Mouse (Mus musculus) lung, postnatal 0 days (tissue): ENCODE data around the gene Usp24. TPM values are rescaled to one million over a fixed set of nuclear protein-coding genes. Genes with fewer than 3 reads are reported as not detected.

Experiments
- ATAC-seq: fragments of 200-750 bp; cut with Nextera tagmentation; 2 replicates; pipeline ENCODE4 v1.8.0; 2017; ENCODE audit warnings: moderate library complexity
- DNase-seq: peaks from one replicate; pipeline ENCODE4 v3.0.0-alpha.2; 2016; ENCODE audit warnings: low spot score
- H3K27ac ChIP-seq: fragments of 300-500 bp; sonication (generic); 2 replicates; pipeline ENCODE4 v1.5.1; 2014; ENCODE audit warnings: antibody characterized with exemption, mild to moderate bottlenecking, low read length, mixed read lengths
- H3K27me3 ChIP-seq: fragments of 300-500 bp; sonication (generic); replicated peaks from 2 replicates; pipeline ENCODE4 v1.6.1; 2014; ENCODE audit warnings: low read length, mixed read lengths; ENCODE audit not compliant: insufficient read depth
- H3K36me3 ChIP-seq: fragments of 300-500 bp; sonication (generic); 2 replicates; pipeline ENCODE4 v1.6.1; 2014; ENCODE audit warnings: low read length, mixed read lengths; ENCODE audit not compliant: insufficient read depth
- H3K4me1 ChIP-seq: fragments of 300-500 bp; sonication (generic); 2 replicates; pipeline ENCODE4 v1.6.1; 2014; ENCODE audit warnings: antibody characterized with exemption, low read depth, low read length, mixed read lengths; ENCODE audit not compliant: insufficient read depth
- H3K4me2 ChIP-seq: fragments of 300-500 bp; sonication (generic); replicated peaks from 2 replicates; pipeline ENCODE4 v1.6.1; 2014; ENCODE audit warnings: low read depth, mild to moderate bottlenecking, low read length, moderate library complexity, mixed read lengths
- H3K4me3 ChIP-seq: fragments of 300-500 bp; sonication (generic); 2 replicates; pipeline ENCODE4 v1.5.1; 2014; ENCODE audit warnings: low read depth, low read length
- H3K9ac ChIP-seq: fragments of 300-500 bp; sonication (generic); replicated peaks from 2 replicates; pipeline ENCODE4 v1.6.1; 2014; ENCODE audit warnings: low read depth, mild to moderate bottlenecking
- H3K9me3 ChIP-seq: fragments of 300-500 bp; sonication (generic); 2 replicates; pipeline ENCODE4 v1.6.1; 2016; ENCODE audit warnings: low read length, mixed read lengths
- CTCF ChIP-seq: IDR thresholded peaks from 2 replicates; pipeline ENCODE4 v1.5.1; 2016; ENCODE audit warnings: antibody characterized with exemption, mild to moderate bottlenecking
- EP300 ChIP-seq: IDR thresholded peaks from 2 replicates; pipeline ENCODE4 v1.6.1; 2016; ENCODE audit warnings: antibody characterized with exemption, mild to moderate bottlenecking, control low read depth
- WGBS: fragments of 180-500 bp; shearing (Covaris S2); extraction: QIAGEN DNeasy Blood & Tissue Kit; methylation state at CpG from one replicate; pipeline ENCODE4 v1.1.7; 2014; 5-methylcytosine and 5-hydroxymethylcytosine counted together
- polyA plus RNA-seq: library from polyadenylated mRNA; unstranded; fragments of >200 nt; fragmentation: Nextera tagmentation; extraction: Ambion mirVana; gene quantifications from 2 replicates; pipeline ENCODE4 v1.2.1, GENCODE M21; 2015

The Usp24 gene
- polyA plus RNA-seq, 1 experiment from 2014 or later: 6.3 TPM

GRCm38 (mm10) chr4:106463174-106463801 is 147.3 kb downstream of the Usp24 start:
- no peak for ATAC-seq
- TF ChIP-seq EP300: no peak
- TF ChIP-seq CTCF: no peak
- Histone ChIP-seq H3K9me3 (no peaks in the 10 kb centered on the region), H3K4me1 (0 out of 2 replicates have a peak, but pooled peaks cover 4% of the 10 kb centered on the region), H3K4me2 (peak overlapping the region; percentile 48), H3K36me3 (no peaks in the 10 kb centered on the region), H3K27ac (no peak overlapping the region), H3K9ac (no peak overlapping the region), H3K4me3 (peak overlapping the region; percentile 24; the same call in 1 of the 2 replicates), H3K27me3 (peaks cover 12% of the 10 kb centered on the region)
- no peak for DNase-seq
- 26% methylated on average over 21 of the region's 21 CpGs for WGBS

DNA sequence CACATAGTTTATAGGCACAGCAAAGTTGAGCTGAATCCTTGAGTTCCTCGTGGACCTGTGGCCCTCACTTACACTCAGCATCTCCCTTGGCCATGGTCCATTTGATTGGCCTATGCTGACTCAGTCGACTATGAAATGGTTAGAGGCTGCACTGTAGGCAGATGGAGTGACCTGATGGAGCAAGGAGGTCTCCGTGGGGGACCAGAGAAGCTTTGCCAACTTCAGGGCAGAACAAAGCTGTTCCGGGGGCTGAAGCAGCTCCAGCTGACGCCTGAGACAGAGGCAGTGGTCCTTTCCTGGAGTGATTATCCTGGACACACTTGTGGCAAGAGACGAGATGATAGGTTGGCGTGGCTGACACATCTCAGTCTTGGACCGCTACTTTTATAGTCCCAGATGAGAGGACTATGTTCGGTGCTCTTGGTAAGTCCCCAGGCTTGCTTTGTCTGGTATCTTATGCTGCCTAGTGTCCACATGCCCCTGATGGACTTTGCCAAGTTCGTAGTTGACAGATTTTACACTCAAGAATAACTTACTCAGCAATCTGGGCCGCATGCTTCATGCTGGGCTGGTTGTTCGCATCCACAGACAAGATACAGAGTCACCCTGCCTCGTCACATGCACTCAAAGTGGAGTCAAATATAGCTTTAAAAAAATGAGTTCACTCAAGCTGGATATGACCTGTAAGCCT is 151.6 kb downstream of the Usp24 start:
- WGBS: 78% methylated on average over 13 of the region's 13 CpGs
- Histone ChIP-seq H3K27me3 (peaks cover 12% of the 10 kb centered on the region), H3K4me3 (no peak overlapping the region), H3K9me3 (no peaks in the 10 kb centered on the region), H3K4me1 (0 out of 2 replicates have a peak, but pooled peaks cover 4% of the 10 kb centered on the region), H3K36me3 (no peaks in the 10 kb centered on the region), H3K27ac (no peak overlapping the region), H3K9ac (no peak overlapping the region), H3K4me2 (no peak overlapping the region)
- ATAC-seq: no peak
- TF ChIP-seq EP300 (no peak), CTCF (no peak)
- no peak for DNase-seq

DNA sequence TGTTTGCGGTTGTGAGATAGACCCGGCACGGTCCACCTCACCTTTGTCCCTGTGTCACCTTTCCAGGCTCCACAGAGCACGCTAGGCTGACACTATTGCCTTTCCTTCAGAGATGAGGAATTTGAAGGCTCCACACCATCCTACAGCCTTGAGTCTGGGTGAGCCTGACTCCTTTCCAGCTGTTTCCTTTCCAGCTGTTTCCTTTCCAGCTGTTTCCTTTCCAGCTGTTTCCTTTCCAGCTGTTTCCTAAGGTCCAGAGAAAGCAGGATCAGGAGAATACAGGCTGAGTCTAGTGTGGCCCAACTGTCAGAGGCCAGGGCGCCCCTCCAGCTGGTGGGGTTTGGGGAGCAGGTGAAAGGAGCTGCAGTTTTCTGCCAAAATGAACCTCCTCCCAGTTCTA is 154.9 kb downstream of the Usp24 start:
- DNase-seq (no peak), ATAC-seq (no peak)
- Histone ChIP-seq H3K27me3 (no peaks in the 10 kb centered on the region), H3K9me3 (no peaks in the 10 kb centered on the region), H3K4me1 (no peaks in the 10 kb centered on the region), H3K4me3 (no peak overlapping the region), H3K27ac (no peak overlapping the region), H3K9ac (no peak overlapping the region), H3K4me2 (no peak overlapping the region), H3K36me3 (no peaks in the 10 kb centered on the region)
- TF ChIP-seq EP300 (no peak), CTCF (no peak)
- 55% methylated on average over 5 of the region's 5 CpGs for WGBS

DNA sequence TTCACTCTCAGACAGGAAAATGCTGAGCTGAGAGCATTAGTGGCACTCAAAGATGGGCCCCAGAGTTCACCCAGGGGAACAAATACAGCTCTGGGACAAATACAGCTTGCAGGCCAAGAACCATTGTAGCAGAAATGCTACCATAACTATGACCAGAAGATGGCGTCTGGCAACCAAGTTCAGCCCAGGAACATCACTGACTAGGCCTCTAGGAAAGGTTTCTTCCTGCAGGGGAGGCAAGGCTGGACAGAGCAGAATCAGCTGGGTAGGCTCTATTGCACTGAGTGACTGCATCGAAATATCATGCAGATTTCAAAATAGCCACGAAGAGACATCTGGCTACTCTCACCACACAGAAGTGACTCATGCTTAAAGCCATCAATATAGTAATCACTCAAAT is 156.3 kb downstream of the Usp24 start:
- no peaks in the 10 kb centered on the region for H3K4me1 ChIP-seq
- WGBS: 9% methylated on average over 3 of the region's 3 CpGs
- H3K4me2 ChIP-seq: no peak overlapping the region
- H3K27ac ChIP-seq: no peak overlapping the region
- no peaks in the 10 kb centered on the region for H3K36me3 ChIP-seq
- no peaks in the 10 kb centered on the region for H3K27me3 ChIP-seq
- ATAC-seq (peak; percentile 87), DNase-seq (peak; percentile 91)
- H3K9me3 ChIP-seq: no peaks in the 10 kb centered on the region
- TF ChIP-seq EP300 (no peak), CTCF (peak; percentile 91)
- H3K9ac ChIP-seq: no peak overlapping the region
- no peak overlapping the region for H3K4me3 ChIP-seq

GRCm38 (mm10) chr4:106474241-106474640 is 158.2 kb downstream of the Usp24 start:
- DNase-seq: peak; percentile 65
- H3K4me1 ChIP-seq: no peaks in the 10 kb centered on the region
- H3K4me3 ChIP-seq: no peak overlapping the region
- ATAC-seq: no peak
- TF ChIP-seq EP300 (no peak), CTCF (peak; percentile 92)
- no peaks in the 10 kb centered on the region for H3K9me3 ChIP-seq
- no peak overlapping the region for H3K4me2 ChIP-seq
- no peak overlapping the region for H3K9ac ChIP-seq
- H3K27ac ChIP-seq: no peak overlapping the region
- H3K27me3 ChIP-seq: no peaks in the 10 kb centered on the region
- H3K36me3 ChIP-seq: no peaks in the 10 kb centered on the region
- 0% methylated on average over 6 of the region's 6 CpGs for WGBS

DNA sequence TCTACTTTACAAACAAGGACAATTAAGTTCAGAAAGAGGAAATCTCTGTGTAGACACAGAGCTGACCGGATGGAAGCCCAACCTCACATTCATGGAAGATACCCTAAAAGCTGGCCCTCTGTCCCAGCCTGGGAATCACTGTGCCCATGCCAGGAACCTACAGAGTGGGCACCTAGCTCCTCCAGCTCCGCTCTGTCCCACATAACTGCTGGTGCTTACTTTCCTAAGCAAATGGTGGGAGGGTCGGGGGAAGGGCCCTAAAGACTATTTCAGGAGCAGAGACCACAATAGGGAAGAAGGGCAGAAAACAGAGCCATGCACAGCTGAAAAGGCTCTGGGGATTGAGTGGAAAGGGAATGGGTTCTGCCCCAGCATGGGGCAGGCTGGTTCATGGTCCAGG is 164.5 kb downstream of the Usp24 start:
- no peaks in the 10 kb centered on the region for H3K36me3 ChIP-seq
- H3K9me3 ChIP-seq: no peaks in the 10 kb centered on the region
- H3K9ac ChIP-seq: no peak overlapping the region
- H3K4me3 ChIP-seq: no peak overlapping the region
- no peak for ATAC-seq
- H3K27me3 ChIP-seq: no peaks in the 10 kb centered on the region
- H3K4me2 ChIP-seq: no peak overlapping the region
- TF ChIP-seq EP300 (no peak), CTCF (no peak)
- no peak overlapping the region for H3K27ac ChIP-seq
- no peak for DNase-seq
- WGBS: 74% methylated on average over 3 of the region's 3 CpGs
- no peaks in the 10 kb centered on the region for H3K4me1 ChIP-seq
